Mouse (Mus musculus) adrenal gland, adult (tissue): ENCODE results near the gene Il16.
"Not testable (repeated sequence)": the region's sequence is repeated elsewhere in the genome, so short reads cannot be mapped to it uniquely, and the experiment has no call there.

ENCODE experiments used
- DNase-seq, 2 experiments: peaks; one replicate each; pipeline ENCODE4 v3.0.0; 2022 to 2023; ENCODE audit warnings: low spot score in 1 of 2; ENCODE audit not compliant: inconsistent age in 2 of 2

Il16 gene

DNA sequence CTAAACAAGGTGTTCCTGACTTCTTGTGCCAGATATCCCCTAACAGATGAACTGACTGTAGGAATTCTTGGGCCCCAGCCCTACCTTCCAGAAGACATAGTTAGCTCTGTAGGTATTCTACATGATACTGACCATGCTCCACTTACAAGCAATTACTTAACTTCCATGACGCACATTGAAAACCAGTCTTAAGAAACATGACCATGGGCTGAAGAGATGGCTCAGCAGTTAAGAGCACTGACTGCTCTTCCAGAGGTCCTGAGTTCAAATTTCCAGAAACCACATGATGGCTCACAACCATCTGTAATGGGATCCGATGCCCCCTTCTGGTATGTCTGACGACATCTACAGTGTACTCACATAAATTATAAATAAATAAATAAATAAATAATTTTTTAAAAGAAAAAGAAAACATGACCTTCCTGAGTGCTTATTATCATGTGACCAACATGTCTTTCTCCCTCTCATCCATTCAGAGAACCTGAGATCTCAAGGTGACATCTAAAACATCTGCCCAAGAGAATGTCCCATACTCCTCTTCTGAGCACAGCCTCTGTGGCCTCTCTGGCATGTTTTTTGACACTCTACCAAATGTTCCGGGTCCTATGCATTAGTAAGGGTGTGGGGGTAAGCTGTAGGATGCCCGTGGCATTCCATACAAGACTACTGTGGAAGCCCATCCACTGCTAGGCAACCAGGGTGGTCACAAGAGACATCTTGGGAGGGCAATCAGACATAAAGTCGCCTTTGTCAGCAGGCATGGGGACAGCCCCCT is 9.0 kb downstream of the Il16 start:
- DNase-seq = no peak

DNA sequence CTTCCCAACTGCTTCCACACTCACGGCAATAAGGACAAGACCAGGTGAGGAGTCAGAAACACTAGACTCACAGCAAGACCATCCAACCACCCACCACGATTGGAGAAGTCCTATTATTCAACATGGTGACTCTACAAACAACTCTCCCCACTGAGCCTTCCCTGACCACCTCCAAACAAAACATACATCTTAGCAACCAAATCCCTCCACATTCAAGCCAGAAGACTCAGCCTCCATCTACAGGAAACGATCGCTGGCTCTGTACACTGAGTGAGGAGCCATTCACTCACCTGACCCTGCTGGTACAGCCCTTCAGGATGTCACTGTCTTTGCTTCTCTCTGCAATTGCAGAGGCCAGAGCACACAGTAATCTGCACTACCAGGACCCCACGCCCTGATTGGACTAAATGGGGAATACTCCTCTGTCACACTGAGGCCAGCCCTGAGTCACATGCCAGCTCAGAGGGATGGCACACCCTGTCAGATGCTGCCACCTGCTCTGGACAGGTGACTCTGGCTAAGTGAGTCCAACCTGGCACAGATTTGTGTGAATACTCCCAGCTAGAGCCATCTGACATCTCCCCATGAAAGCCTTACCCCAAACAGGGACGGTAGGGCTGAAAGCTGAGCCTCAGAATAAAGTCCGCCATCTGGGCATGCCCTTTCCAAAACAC is 10.3 kb downstream of the Il16 start:
- DNase-seq = no peak

DNA sequence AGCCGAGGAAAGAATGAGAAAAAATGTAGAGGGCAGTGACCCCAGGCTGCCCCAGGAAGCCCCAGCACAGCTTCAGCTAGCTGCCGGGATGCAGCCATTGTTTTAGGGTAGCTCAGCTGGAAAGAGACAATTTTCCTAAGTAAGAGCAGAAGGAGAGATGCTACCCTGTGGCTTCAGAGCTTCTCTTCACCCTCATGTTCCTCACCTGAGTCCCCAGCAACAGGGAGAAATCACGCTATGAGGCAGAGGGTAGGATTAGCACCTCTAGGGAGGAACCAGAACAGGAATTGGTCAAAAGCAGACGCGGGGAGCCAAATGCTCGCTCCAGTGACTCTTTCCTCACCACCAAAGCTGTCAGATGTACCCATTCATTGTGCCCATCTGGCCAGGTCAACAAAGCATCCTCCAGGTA is 10.8 kb downstream of the Il16 start:
- no peak for DNase-seq

DNA sequence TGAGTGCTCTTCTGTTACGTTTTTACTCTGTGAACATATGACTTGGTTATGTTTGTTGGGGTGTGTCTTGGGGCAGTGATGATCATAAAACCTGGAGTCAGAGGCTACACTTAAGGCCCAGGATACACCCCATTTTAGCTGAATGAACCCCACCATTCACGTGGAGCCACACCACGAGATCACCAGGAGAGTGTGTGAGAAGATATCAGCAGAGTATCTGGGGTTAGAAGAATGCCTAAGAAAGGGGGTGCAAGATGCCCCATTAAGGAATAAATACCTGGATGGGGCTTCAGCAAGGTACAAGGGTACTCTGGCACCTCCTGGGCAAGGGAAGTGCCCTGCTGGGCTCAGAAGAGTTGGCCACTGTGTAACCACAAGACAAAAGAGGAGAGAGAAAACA is 11.3 kb downstream of the Il16 start:
- DNase-seq = no peak

DNA sequence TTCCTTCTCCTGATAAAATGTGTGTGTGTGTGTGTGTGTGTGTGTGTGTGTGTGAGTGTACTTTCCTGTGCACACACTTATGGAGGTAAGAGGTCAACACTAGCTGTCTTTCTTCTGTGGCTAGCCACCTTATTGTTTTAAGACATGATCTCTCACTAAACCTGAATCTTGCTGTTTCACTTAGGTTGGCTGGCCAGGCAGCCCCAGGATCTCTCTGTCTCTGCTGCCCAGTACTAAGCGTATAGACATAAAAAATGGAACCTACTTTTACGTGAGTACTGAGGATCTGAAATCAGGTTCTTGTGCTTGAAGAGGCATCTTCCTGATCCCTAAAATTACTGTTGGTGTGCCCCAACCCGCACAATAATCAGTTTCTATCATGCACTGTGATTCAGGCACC is 12.7 kb downstream of the Il16 start:
- no peak for DNase-seq

DNA sequence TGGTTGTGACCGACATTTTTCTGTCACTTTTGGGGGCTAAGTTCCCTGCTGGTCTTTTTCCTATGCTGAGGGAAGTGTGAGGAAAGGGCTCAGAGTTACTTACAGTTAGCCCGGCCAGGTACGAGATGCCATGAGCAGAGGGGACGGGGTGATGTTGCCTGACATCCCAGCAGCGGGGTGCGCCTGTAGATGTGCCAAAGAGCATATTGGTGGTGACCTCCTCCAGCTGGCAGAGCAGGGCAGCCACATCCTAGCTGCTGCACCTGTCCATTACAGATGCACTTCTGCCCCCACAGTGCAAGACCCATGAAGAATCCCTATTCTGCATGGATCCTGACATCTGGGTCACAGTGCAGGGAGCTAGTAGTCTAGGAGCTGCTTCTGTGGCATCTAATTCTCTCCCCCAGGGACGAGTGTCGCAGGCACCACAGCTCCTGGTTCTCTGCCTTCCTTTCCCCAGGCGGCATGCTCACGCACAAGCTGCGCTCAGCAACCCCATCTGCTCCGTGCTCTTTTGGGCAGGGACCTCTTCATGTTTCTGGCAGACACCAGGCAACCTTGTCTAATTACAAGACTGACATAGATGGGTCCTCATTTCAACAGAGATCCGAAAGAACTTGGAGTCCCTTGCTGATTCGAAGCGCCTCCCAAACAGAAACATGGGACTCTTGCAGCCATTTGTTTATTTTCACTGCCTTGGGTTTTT is 13.4 kb downstream of the Il16 start:
- DNase-seq = no peak

DNA sequence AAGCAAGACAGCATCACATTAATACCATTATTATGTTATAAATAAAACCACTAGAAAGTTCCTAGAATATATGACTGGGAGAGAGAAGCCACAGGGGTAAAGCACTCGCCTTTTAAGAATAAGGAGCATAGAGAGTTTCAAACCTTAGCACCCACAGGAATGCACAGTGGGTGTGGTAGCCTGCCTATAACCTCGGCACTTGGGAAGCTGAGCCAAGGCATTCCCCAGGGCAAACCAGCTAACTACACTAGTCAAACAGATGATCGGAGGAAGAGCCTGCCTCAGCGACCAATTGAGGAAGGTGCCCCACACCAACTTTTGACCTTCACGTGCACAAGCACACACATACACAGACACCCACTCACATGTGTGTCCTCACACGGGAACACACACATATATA is 14.2 kb downstream of the Il16 start:
- DNase-seq = no peak

DNA sequence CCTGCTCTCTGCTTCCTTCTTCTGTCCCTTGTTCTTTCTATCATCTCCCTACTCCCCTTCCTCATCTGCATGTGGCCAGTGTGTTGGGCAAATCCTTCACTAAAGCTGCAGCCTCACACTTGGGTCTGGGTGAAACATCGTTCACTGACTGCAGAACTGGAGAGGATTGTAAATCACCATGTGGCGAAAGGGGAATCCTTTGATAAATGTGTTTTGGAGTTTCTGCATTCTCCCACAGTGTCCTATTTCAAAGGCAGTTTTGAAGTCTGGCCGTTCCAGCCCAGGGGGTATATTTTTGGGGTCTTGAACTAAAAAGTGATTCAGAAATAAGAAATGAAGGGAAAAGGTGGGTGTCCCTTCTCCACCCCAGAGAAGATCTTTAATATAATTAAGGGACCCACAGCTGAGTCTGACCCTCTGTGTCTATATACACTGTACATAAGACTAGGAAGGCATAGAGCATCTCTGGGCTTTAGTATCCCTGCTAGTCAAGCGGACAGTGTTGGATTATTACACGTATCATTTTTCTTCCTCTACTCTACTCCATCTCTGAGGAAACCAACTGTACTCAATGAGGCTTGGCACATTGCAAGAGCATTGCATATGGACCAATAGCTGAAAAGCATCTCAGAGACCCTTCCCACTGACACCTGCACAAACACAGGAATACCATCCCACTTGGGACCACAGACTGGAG is 18.4 kb downstream of the Il16 start:
- DNase-seq = no peak

DNA sequence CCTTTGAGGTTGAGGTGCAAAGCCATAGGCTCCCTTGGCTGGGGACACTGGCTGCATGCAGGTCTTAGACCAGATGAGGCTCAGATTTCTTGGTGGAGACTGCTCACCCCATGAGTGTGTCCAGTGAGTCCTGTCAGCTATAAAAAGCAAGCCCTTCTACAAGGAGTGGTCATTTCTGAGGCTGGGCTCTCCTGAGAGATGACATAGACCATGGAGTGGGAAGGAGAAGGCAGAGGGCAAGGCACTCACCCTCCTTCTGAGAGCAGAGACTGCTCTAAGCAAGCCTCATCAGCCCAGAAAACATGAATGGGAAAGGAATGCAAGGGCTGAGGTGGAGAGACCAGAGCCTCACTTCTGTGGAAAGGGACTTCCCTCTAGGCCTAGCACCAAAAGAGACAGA is 19.7 kb downstream of the Il16 start:
- no peak for DNase-seq

DNA sequence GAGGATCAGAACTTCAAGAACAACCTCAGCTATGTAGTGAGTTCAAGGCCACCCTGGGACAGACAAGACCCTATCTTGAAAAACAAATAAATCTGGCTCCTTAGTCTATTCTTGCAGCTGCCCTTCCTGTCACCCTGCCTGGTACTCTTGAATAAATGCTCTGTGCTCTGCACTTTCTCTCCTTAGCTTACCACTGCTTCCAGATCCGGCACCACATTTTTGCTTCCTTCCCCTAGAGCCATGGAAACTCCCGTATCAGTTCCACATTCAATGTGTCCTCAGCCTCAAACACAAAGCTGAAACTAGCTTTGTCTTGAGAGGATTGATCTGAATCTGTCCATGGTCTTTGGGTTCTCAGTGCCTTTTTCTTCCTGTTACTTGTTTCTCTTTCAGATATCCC is 21.0 kb downstream of the Il16 start:
- no peak for DNase-seq

DNA sequence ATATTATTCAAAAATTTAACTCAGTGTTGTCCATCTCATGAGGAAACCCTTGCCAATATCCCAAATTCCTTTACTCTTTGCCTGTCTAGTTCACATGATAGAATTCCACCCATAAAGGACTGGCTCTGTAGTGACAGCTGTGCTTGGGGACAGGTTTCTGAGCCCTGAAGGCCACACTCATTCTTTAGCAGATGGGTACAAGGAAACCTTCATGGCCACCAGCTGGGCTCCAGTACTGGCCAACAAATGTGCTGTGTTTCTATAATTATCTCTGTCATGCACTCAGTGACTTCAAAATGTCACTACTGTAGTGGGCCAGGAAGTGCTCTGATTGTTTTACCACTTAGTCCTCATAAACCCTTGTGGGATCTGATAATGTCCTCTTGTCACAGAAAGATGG is 21.6 kb downstream of the Il16 start:
- DNase-seq = no peak

DNA sequence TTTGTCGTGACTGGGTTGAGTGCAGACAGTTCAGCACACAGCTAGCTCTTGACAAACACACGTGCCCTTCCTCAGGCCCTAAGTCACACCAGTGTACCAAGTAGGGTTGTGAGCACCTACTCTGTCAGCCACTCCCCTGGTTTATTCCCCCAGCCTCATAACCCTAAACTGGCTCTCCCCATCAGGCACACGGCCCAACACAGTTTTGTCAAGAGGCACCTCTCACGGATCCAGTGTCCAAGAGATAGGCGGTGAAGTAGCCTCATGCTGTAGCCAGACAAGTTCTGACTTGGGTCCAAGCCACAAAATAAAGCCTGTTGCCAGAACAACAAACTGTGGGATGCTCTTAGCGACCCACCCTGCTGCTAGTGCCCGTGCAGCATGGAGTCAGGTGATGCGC is 22.3 kb downstream of the Il16 start:
- no peak for DNase-seq

DNA sequence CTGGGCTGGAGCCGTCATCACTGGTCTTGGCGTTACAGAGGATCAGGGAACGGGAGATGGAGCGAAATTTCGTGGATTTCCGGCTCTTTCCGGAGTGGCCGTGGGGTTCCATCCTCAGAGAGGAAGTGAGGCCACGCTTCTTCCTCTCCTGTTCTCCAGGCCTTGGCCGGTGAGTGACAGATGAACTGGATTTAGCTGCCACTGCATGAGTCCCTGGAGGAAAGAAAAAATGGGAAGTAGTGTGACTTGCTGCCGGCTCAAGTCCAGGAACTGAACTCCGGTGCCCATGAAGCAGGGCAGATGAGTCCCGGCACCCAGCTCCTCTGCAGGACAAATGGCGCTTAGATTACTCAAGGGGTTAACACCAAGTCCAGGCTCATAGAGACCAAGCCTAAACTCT is 23.0 kb downstream of the Il16 start:
- peak in 1 of 2 experiments; percentile 37 for DNase-seq

DNA sequence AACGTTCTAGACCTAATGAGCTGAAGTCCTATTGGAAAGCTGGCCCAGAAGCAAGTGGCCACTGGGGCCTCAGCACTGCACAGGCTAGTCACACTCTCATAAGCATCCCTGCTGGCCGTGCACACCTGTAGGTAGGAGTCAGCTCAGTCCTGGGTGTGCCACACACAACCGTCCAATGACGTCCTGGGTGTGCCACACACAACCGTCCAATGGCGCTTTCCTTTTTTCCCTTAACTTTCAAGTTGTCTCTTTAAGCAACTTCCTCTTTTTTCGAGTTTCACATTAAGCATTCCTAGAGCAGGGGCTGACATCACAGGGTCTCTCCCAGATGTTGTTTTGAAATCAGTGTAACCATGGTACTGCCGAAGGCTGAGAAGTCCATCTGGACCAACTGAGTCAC is 25.3 kb downstream of the Il16 start:
- no peak for DNase-seq

DNA sequence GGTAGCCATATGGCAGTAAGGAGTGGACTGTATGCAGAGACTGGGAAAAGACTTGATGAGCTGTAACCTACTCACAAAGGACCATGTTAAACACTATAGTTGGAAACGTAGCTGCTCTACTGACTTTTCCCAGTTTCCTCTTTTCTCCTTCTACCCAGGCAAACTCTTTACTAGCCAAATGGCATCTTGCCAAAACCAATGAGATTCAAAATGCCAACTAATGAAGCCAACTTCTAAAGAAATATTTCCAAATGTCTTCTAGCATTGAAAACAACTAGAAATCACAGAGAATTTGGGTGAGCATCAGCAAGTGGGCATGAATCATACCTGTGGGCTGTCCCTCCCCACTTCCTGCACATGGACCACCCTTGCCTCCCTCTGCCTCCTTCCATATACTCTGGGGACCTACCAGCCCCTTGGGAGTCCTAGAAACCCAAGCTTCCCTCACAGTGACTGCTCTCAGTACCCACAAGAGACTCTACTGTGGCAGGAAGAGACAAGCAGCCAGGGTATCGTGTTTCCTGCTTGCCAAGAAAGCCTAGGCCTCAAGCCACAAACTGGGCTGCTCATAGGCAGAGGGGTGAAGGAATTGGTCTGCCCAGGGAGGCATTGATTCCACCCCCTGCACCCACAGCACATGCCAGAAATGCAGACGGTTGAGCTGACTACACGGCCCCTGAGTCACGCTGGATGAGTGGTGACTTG is 28.4 kb downstream of the Il16 start:
- DNase-seq = no peak

DNA sequence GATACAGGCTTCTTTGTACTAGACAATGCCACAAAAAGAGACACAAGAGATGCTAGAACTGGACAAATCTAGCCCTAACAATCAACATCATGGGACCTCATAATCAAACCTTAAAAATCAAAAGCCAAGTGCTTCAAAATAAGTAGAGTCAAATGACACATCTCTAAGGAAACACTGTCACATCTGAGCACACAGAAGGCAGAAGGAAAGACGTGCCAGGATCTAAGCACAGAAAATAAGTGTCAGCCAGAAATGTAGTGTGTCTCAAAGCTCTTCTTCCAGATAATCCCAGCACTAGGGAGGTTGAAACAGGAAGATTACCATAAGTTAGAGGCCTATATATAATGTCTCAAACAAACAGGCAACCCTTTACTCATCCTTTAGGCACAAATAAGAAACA is 31.9 kb downstream of the Il16 start:
- no peak for DNase-seq

DNA sequence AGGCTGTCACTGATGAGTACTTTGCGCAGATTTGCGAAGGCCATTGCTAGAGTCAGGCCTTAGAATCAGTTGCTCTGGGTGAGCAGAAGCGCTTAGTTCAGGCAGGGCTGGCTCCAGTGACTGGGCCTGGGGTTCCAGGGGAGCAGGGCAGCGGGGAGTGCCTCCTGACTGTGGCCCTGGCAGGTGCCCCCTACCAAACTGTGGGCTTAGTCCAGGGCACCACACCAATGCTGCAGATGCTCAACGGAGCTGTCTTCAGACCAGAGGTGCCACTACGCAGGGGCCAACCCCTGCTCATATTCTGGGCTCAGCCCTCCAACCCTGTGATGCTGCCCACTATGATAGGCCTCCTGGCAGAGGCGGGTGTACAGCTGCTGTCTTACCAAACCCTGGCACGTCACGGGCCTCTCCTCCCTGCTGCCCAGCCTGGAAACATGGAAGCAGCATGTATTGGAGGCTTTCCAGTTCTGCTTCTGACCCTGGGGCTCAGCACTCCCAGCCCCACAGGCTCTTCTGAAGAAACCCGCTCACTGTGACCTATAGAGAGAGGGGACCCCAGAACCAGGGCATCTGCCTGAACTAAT is 33.8 kb downstream of the Il16 start:
- not testable (repeated sequence) for DNase-seq

DNA sequence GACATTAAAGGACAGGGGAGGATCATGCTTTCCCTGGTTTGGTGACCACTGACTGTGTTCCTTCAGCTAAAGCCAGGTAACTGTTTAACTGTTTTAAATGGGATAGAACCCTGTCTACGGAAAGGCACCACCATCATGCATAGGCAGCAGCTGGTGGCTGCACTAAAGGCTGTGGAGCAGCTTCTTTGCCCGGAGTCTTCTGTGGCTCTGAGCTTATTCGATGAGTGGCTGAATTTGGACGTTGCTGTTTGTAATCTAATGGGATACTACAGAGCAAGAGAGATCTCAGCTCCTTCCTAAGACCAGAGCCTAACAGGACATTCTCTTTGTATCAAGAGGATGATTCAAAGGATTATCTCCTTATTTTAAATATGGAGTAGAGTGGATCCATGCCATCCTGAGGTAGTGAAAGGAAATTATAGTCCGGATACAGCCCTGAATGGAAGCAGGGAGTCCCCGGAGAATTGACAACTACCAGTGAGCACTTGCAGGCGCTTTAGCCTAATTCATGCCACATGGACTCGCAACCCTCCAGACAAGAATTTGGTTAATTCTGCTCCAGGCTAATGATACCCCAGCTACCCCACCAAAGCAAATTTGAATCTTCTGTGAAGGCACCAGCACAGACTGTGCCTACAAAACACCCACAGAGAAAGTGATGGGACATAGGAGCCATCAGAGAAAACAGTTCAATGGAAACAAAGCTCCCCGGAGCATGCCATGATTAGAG is 42.3 kb downstream of the Il16 start:
- no peak for DNase-seq

DNA sequence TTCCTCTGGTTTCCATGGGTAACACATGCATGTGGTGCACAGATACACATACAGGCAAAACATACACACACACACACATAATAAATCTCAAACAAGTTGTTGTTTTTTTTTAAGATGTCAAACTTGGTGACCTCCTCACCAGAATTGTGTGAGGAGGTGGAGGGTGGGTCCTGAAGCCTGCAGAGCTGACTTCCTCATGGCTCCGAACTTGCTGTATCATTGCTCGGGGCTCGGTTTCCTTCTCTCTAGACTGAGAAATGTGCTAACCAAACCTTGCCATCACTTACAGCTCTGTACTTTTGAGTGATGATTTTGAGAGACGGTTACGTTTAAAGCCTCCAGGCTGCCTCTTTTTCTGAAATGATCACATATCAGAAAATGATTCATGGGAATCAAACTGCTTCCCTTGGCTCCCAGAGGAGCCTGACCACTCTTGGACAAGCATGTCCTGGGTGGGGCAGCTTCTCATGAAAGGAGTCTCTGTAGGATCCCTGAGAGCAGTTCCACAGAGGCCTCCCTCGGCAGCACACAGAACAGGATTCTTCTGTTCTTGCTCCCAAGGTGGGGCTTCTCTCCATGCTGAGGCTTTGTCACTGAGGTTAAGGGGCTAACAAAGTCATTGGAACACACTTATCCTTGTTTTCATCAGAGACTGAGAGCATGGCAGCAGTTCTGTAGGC is 46.3 kb downstream of the Il16 start:
- no peak for DNase-seq
